Mouse (Mus musculus): Measurements from ENCODE around the gene Gm7849. TPM values are rescaled to one million over a fixed set of nuclear protein-coding genes. Genes with fewer than 3 reads are reported as not detected.
"Not testable (repeated sequence)": the region's sequence is repeated elsewhere in the genome, so short reads cannot be mapped to it uniquely, and the experiment has no call there.

Gm7849 gene
- total RNA-seq (2021) = not detected
- long read RNA-seq, experiment 1 = 0 reads
- long read RNA-seq, experiment 2 = 0 reads

DNA sequence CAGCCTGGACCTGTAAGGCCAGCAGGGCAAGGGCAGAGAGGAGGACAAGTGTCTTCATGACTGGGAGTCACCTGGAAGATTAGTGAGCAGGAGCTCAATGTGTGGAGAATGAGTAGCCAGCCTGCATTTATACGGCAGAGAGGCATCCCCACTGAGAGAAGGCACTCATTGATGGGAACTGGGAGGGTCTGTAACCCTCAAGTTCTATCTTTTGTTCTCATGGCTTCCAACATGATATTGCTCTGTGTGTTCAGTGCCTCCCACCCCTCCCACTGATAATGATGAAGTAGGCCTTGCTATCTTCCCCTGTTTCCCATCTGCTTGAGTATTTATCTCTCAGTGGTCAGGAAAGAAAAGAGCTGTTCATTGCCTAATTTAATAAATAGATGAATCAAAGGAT lies at the start of gene Gm7849:
Gm7849 (minus strand) TSS at position 101 of the 400 bp plus-strand sequence.
- DNase-seq; intact Hi-C loops (cut with DNase I): not testable (repeated sequence)

DNA sequence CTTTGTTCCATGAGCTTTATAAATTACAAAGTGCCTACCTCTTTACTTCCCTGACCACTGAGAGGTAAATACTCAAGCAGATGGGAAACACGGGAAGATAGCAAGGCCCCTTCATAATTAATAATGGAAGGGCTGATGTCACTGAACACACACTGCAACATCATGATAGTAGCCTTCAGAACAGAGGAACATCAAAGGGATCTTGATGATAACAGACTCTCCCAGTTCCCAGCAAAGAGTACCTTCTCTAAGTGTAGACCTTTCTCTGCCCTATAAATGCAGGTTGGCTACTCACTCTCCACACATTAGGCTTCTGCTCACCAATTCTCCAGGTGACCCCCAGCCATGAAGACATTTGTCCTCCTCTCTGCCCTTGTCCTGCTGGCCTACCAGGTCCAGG lies 29.2 kb downstream of the Gm7849 start, which contains the start of gene Defa36:
Defa36 (plus strand) TSS at position 301 of the 400 bp plus-strand sequence.
- DNase-seq; intact Hi-C loops (cut with DNase I): not testable (repeated sequence)

Other genes starting within 250 kb of the Gm7849 start
- not detected for gene Gm15292, start 206.8 kb downstream of the Gm7849 start, total RNA-seq (2021)
- gene Defa27, start 141.0 kb downstream of the Gm7849 start, total RNA-seq (2021) = not detected
- gene Defa29, start 129.5 kb downstream of the Gm7849 start, total RNA-seq (2021) = not detected
- gene Defa2, start 78.0 kb downstream of the Gm7849 start, total RNA-seq (2021) = not detected
- not detected for gene Defa33, start 64.7 kb downstream of the Gm7849 start, total RNA-seq (2021)
- gene Defa36, start 29.1 kb downstream of the Gm7849 start, total RNA-seq (2021) = not detected
- gene Defa20, start 52.7 kb upstream of the Gm7849 start, total RNA-seq (2021) = not detected
- gene Defa32, start 72.5 kb upstream of the Gm7849 start, total RNA-seq (2021) = not detected
- gene Defa37, start 108.8 kb upstream of the Gm7849 start, total RNA-seq (2021) = not detected
- not detected for gene Defa28, start 126.4 kb upstream of the Gm7849 start, total RNA-seq (2021)
- not detected for gene Gm7861, start 137.9 kb upstream of the Gm7849 start, total RNA-seq (2021)
- gene Defa26, start 161.6 kb upstream of the Gm7849 start, total RNA-seq (2021) = not detected
- gene Defa17, start 199.2 kb upstream of the Gm7849 start, total RNA-seq (2021) = not detected
- not detected for gene Defa34, start 209.2 kb upstream of the Gm7849 start, total RNA-seq (2021)
- not detected for gene AY761184, start 247.1 kb upstream of the Gm7849 start, total RNA-seq (2021)

Measured in gastrocnemius, postnatal 36 days (tissue).